Mouse (Mus musculus) gonadal fat pad, adult 2 months (tissue): ENCODE measurements around the gene Tex2. TPM values are rescaled to one million over a fixed set of nuclear protein-coding genes. Genes with fewer than 3 reads are reported as not detected.
"Not testable (repeated sequence)": the region's sequence is repeated elsewhere in the genome, so short reads cannot be mapped to it uniquely, and the experiment has no call there.

Experiments
- DNase-seq: peaks from one replicate; pipeline ENCODE4 v3.0.0-alpha.2; 2012; ENCODE audit warnings: low read depth
- polyA plus RNA-seq: library from polyadenylated mRNA; depleted of rRNA; stranded (reverse); fragments of >200 nt; gene quantifications from 2 replicates; pipeline ENCODE4 v1.2.3, GENCODE M21; 2012

Tex2 gene
- polyA plus RNA-seq, 1 experiment: 26.6 TPM

DNA sequence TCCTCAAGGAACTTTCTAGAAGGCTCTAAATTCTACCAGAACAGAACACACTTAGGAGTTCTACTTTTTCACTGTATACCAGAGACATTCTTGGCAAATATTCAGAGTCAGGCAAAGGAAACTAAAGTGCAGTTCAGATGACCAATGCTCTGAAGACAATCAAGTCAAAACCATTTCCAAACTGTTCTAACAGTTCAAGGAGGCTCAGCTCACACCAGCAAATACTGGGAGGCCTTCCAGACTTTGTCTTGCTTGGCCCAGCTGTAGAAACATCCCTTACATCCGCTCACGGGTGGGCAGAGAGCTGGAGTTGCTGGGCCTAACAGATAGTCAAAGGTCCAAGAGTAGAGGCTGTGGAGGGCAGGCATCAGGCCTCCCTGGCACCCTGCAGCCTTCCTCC is 34.1 kb downstream of the Tex2 start:
- DNase-seq: no peak

DNA sequence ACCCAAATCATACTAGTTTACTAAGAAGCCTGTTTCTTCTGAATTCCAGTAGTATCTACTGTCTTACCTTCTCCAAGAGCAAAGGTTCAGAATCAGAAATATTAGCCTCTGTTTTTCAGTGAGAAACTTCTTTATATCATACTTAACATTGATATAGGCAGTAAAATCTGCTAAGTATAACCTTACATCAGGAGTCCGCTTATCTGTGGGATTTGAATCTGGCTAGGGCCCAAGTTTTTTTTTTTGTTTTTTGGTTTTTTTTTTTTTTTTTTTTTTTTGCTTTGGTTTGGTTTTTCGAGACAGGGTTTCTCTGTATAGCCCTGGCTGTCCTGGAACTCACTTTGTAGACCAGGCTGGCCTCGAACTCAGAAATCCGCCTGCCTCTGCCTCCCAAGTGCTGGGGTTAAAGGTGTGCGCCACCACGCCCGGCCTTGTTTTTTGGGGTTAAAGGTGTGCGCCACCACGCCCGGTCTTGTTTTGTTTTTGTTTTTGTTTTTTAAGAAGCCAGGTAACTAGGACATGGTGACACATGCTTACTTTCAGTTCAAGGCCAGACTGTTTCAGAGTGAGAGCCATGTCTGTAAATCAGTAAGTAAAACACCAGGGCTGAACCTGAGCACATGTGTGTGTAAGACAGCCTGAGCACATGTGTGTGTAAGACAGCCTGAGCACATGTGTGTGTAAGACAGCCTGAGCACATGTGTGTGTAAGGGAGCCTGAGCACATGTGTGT is 35.4 kb downstream of the Tex2 start:
- DNase-seq: not testable (repeated sequence)

DNA sequence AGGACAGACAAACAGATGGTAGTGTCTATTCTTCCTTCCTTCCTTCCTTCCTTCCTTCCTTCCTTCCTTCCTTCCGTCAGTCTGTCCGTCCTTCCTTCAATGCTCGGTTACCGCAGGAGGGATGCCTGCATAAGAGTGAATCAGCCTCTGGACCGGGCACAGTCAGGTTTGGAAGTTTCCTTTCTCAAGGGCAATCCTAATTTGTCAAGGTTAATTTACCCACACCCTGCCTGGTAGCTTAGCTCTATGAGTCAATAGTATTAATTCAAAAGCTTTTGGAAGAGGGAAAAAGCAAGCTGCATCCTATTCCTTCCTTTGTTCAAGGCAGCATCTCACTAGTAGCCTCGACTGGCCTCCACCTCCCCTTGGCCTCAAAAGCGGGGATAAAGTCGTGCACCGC is 38.8 kb downstream of the Tex2 start:
- DNase-seq: no peak

DNA sequence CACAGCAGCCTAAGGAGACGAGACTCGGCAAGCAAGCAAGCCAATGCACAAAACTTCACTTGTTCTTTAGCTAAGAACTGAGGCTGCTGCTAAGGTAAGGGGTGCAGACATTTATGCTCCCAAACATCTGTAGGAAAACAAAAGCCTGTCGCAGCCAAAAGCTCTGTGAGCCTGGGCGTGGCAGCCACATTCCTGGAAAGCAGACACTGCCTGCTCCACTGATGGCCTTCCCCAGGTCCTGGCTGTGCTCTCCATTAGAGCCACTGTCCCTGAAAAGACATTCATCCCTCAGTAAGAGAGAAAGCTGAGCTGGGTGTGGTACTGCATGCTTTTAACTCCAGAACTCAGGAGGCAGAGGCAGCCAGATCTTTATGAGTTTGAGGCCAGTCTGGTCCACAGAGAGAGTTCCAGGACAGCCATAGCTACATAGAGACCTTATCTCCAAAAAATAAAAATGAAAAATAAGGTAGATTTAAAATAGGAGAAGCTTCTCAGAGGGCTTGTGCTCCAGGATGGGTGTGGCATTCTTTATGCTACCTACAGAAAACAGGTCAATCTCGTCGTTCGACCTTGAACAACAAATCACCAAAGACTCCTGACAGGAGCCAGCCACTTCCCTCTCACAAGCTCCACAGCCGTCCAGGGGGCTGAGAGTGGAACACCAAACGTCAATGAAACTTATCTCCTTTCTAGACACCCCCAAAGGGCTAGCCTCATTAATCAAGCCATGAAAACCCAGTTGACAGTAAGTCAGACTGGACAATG is 39.6 kb downstream of the Tex2 start:
- DNase-seq: no peak

DNA sequence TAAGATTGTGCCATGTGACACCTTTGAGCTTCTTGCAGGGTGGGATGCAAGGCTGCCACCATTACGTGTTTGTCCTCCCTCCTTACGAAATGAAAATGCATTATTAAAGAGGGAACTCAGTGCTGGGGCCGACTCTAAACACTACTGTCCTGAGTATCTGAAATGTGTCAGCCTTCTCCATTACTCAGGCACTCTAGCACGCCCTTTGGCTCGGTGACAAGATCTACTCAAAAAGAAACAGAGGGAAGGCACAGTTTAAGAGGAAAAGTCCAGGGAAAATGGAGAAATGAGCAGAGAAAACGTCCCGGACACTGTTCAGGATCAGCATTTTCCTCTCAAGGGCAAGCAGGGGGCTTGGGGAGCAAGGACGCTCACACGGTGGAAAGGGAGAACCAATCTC is 40.3 kb downstream of the Tex2 start:
- no peak for DNase-seq

DNA sequence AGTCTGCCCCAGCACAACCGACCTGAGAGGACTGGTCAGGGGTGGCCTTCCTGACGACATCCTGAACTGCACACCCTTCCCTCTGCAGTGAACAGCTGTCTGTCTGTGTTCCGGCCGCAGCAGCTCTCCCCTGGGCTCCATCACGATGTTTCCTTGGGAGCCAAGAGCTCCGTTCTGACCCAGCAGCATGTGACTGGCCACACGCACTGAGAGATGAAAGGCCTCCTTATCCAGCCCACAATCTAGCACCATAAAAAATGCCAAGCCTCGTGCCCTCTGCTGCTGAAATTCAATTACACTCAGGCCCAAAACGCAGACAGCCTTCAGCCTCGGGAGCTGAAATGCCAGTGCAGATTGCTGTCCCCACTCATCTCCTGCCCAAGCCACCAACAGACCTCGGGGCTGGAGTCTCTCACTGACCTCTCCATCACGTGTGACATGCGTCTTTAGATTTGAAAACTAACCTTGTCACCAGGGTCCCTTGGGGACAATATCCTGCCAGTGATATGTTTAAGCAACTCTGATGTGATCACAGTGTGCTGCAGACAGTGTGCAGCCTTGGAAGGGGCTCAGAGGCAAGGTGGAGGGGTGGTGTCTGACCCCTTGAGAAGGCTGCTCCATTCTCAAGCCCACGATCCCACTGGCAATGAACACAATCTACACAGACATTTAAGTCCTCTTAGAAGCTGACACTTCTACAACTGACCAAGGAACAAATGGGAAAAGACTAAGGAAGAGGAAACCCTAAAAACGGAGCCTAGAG is 41.0 kb downstream of the Tex2 start:
- DNase-seq: no peak

DNA sequence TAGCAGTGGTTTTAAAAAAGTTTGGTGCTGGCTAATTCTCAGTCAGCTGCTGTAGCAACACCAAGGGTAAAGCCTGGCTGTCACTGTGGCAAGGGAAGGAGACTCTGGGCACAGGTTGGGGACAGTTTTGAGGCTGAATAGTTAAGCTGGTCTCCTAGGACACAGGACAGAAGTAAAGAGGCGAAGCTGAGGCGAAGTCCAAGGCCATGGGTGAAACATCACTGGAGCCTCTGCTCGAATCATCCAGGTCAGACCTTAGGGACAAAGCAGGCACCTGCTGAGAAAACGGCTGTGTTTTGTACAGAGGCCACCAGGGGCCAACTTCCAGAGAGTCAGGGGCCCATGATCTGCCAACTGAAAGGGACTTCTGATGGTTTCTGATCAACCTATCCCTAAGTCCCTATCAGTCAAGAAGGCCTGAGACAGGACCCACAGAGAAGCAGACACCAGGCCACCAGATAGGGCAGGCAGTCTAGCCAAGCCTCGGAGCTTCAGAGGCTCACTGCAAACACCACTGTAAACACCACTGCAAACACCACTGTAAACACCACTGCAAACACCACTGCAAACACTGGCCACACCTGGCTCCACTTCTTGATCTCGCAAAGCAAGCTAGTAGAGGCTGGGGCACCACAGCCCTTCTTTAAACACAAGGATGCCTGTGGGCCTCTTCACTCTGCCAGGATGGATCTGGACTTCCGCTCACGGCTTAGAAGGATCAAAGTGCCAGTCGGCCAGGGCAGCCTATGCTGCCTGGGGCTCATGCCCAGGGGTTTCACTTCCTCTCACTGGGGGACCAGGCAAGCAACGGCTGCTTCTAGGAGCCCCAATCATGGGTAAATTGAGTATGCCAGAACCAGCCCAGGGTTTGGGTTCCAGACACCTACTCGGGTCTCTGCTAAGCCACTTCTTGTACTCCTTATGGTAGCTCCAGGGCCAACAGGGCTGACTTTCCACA is 41.9 kb downstream of the Tex2 start:
- no peak for DNase-seq

DNA sequence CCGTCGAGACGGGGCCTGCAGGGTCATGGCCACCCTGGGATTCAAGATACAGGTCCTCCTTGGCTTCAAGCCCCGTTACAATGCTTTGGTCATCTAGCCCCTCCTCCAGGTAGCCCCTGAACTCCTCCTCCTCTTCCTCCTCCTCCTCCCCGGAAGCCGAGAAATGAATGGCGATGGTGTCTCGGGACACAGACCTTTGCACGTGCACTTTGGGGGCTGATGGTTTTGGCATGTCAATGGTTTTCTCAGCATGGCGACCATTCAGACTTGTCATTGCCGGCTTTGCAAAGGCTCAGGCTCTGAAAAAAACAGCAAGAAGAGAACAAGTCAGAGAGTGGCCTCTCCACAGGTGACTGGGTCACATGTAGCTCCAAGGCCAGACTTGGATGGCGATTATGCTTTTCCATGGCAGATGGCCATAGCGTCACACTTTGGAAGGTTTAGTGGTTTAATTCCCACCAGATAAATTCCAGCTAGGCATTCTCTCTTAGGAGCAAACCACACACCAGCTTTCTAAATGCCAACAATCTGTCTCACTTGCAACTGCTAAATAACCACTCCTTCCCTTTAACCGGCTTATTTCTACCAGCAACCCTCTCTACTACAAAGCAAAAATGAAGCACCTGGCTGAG is 44.8 kb downstream of the Tex2 start:
- no peak for DNase-seq

GRCm38 (mm10) chr11:106566040-106566785 is 47.0 kb downstream of the Tex2 start:
- no peak for DNase-seq

- no peak for DNase-seq
These were observed 49.0 kb downstream of the Tex2 start for GRCm38 (mm10) chr11:106564261-106564660.

DNA sequence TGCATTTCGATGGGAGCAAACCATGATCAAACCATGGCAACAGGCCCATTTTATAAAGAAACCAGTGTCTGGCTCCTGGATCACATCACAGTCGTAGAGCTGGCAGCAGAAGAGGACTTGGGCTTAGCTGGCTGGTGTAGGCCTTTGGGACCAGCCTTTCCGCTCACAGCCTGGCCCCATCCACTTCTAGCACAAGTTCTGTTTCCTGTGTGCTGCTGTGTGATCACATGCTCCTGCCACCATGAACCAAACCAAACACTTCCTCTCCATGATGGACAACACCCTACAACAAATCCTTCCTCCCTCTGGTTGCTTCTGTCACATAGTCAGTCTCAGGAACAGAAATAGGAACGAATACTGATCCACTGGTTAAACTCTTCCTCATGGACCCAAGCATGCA is 50.5 kb downstream of the Tex2 start:
- DNase-seq: no peak

GRCm38 (mm10) chr11:106559773-106560172 is 53.5 kb downstream of the Tex2 start:
- DNase-seq: no peak

GRCm38 (mm10) chr11:106558008-106558407 is 55.2 kb downstream of the Tex2 start:
- no peak for DNase-seq

DNA sequence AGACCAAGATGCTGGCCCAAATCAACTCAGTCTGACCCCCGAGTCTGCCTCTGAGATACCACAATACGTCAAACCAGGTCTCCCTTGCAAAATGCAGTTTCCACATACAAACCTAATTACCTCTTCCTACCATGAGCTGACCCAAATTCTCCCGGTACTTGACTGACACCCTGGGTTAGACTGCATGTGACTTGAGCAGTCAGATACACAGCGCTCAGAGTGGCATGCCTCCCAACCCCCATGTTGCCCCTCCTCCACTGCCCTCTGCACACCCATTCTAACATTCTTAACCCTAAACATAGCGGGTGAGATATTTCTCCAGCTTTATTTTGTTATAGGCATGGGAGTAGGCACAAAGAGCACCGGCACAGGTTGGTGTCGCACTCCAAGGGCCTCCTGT is 55.8 kb downstream of the Tex2 start:
- DNase-seq: no peak

GRCm38 (mm10) chr11:106556689-106557088 is 56.5 kb downstream of the Tex2 start:
- no peak for DNase-seq

GRCm38 (mm10) chr11:106555805-106556615 is 57.2 kb downstream of the Tex2 start:
- DNase-seq: no peak

DNA sequence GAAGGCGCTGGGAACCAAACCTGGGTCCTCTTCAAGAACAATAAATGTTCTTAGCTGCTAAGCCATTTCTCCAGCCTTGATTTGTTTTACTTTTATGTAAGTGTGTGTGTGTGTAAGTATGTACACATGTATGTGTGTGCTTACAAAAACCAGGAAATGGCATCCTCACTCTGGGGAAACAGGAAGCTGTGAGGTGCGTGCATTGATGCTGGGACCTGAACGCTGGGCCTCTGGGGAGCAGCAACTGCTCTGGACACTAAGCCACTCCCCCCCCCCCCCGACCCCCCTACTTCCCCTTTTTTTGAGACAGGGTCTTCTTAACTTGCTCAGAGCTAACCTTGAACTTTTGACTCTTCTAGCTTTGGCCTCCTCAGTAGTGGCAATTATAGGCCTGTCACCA is 62.8 kb downstream of the Tex2 start:
- no peak for DNase-seq

GRCm38 (mm10) chr11:106546081-106546480 is 67.1 kb downstream of the Tex2 start:
- DNase-seq: no peak

DNA sequence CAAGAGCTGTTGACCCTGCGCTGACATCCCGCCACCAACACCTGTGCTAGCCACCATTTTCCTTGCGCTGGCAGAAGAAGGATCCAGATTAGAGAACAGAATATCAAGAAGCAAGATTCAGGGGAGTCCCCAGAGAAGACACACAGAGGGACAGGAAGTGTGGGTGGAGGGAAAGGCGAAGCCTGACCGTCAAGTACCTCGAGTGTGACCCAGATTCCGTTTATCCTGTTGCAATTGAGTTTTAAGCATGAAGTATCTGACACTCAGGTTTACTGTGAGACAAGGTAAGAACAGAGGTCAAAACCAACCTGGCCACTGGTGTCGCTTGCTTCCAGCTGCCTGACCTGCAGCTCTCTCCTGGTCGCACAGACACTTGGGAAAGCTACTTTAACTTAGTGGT is 68.3 kb downstream of the Tex2 start:
- no peak for DNase-seq
